Mouse (Mus musculus): ENCODE data around the gene Vstm5. TPM values are rescaled to one million over a fixed set of nuclear protein-coding genes. Genes with fewer than 3 reads are reported as not detected.
"Not testable (repeated sequence)": the region's sequence is repeated elsewhere in the genome, so short reads cannot be mapped to it uniquely, and the experiment has no call there.

The Vstm5 gene
- total RNA-seq (2021), result 1 to 10 TPM; 7.5 to 8.4 TPM
- long read RNA-seq, experiment 1, transcript Vstm5-201 (4 exons, 1,991 nt), result major isoform, 5 of 9 reads
- long read RNA-seq, experiment 1, partial matches to known transcripts, result 0 of 9 reads
- long read RNA-seq, experiment 1, other reads (novel, unspliced or antisense), result 4 of 9 reads
- long read RNA-seq, experiment 2, partial matches to known transcripts, result 0 of 5 reads
- long read RNA-seq, experiment 2, other reads (novel, unspliced or antisense), result 4 of 5 reads

GRCm38 (mm10) chr9:15239042-15239925 lies at the start of gene Vstm5:
TSS of gene Vstm5 (plus strand) at chr9:15239045.
- intact Hi-C loops (cut with DNase I), result no loop called here
- peak; percentile 25 to 38 for DNase-seq (ENCODE audit: low spot score in 2 of 2)

DNA sequence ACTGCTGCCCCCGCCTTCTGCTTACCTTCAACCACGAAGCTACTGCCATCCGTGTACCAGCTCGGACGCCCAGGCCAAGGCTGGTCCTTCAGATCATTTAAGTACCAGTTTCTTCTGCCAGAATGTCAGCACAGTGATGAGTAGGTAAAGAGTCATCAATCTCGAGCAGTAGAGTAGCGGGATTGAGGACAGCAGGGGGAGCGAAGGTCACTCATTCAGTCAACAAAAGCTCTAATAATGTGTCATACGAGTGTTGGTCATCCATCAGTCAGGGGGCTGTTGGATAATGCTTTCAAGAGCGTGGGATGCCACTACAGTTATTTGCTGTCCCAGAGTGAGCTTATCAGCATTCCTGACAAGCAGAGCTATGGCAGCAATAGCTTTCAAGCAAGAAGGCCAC lies 44.0 kb upstream of the Vstm5 start:
- DNase-seq (ENCODE audit: low spot score in 2 of 2); intact Hi-C loops (cut with DNase I): not testable (repeated sequence)

DNA sequence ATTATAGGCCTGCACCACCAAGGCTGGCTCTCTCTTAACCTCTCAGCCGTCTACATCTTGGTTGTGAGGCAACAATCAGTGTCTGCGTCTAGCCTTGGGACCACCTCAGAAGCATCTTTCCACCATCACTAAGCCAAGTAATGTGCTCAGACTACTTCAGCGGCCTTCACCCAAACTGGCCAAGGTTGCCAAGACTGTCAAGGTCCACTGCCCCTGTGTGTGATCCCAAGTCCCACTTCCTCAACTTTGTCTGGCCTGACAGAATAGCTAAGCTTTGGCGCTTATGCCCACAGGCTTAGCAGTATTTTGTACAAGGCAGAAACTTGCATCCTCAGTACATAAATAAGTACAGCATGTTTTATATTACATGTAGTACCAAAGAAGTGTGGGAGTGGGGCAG lies 32.2 kb upstream of the Vstm5 start:
- no peak for DNase-seq (ENCODE audit: low spot score in 2 of 2)
- intact Hi-C loops (cut with DNase I), result no loop called here

GRCm38 (mm10) chr9:15209320-15209719 lies 29.5 kb upstream of the Vstm5 start:
- peak in 1 of 2 experiments; percentile 25 for DNase-seq (ENCODE audit: low spot score in 2 of 2)
- intact Hi-C loops (cut with DNase I), result no loop called here

- intact Hi-C loops (cut with DNase I), result loop anchor here (5.0 kb wide), 2 partner anchors 180 to 440 kb away; partner anchors contain the start of gene 1700012B09Rik
- peak; percentile 18 to 48 for DNase-seq (ENCODE audit: low spot score in 2 of 2)
Observed at GRCm38 (mm10) chr9:15211876-15212275, 27.0 kb upstream of the Vstm5 start.

- DNase-seq (ENCODE audit: low spot score in 2 of 2), result no peak
- intact Hi-C loops (cut with DNase I), result loop anchor here (5.0 kb wide), 2 partner anchors 181 to 441 kb away; partner anchors contain the start of gene 1700012B09Rik
Observed at GRCm38 (mm10) chr9:15213695-15214094, 25.1 kb upstream of the Vstm5 start.

GRCm38 (mm10) chr9:15224912-15225311 lies 13.9 kb upstream of the Vstm5 start:
- intact Hi-C loops (cut with DNase I), result no loop called here

DNA sequence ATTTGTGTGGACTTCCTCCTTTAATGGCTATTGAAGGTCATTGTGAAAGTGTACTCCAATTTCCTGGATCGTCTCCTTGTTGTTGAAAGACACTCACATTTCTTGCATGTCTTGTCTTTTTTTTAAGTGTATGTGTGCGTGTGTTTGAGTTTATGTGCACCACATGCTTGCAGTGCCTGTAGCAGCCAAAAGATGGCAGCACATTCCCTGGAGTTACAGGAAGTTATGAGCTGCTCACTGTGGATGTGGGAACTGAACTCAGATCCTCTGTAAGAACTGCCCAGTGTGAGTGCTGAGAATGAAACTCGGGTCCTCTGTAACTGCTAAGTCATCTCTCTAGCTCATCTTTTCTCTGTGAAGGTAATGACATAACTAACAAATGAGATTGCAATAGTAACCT lies 6.4 kb upstream of the Vstm5 start:
- DNase-seq (ENCODE audit: low spot score in 2 of 2), result no peak
- intact Hi-C loops (cut with DNase I), result no loop called here

More at GRCm38 (mm10) chr9:15224912-15225311, 13.9 kb upstream of the Vstm5 start:
- DNase-seq (ENCODE audit: low spot score in 2 of 2), result no peak

DNA sequence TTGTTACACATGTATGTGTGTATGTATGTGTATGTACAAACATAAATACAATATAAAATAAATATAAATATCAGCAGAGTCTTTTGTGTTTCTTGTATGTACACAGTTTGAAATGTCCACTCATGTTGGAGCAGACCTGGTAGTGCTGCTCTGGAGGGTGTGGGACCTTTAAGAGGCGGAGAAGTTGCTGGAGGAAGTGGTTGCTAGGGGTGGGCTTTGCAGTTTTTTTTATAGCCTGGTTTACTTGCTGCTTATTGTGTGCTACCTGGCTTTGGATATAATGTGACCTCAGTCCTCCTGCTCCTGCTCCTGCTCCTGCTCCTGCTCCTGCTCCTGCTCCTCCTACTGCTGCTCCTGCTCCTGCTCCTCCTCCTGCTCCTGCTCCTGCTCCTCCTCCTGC lies 5.2 kb upstream of the Vstm5 start:
- no peak for DNase-seq (ENCODE audit: low spot score in 2 of 2)
- intact Hi-C loops (cut with DNase I), result no loop called here

DNA sequence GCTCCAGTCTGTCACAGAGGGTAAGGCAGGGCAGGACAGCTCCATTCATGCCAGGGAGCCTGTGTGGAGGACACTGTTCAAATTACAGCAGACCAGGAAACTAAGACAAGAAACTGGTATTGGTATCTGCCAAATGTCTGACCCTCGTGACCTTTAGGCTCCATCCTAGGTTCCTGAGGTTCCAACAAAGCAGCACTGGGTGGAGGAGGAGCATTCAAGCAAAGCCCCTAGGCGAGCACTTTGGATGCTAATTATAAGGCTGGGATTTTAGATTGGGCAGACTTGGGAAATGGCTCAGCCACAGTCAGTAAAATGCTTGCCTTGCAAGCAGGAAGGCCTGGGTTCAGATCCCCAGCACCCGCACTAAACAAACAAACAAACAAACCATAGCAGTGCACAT lies 2.9 kb upstream of the Vstm5 start:
- no peak for DNase-seq (ENCODE audit: low spot score in 2 of 2)
- intact Hi-C loops (cut with DNase I), result no loop called here

- no peak for DNase-seq (ENCODE audit: low spot score in 2 of 2)
- intact Hi-C loops (cut with DNase I), result no loop called here
Observed at GRCm38 (mm10) chr9:15237516-15238296, 1.1 kb upstream of the Vstm5 start.

GRCm38 (mm10) chr9:15238297-15238990 lies 401 bp upstream of the Vstm5 start:
- intact Hi-C loops (cut with DNase I), result no loop called here
- no peak for DNase-seq (ENCODE audit: low spot score in 2 of 2)

- no peak for DNase-seq (ENCODE audit: low spot score in 2 of 2)
- intact Hi-C loops (cut with DNase I), result no loop called here
Observed at GRCm38 (mm10) chr9:15240006-15240405, 1.2 kb downstream of the Vstm5 start.

- intact Hi-C loops (cut with DNase I), result no loop called here
Observed at GRCm38 (mm10) chr9:15240863-15241595, 2.2 kb downstream of the Vstm5 start.

GRCm38 (mm10) chr9:15241596-15241939 lies 2.7 kb downstream of the Vstm5 start:
- peak; percentile 64 to 83 for DNase-seq (ENCODE audit: low spot score in 2 of 2)
- intact Hi-C loops (cut with DNase I), result no loop called here

More at GRCm38 (mm10) chr9:15240863-15241595, 2.2 kb downstream of the Vstm5 start:
- DNase-seq (ENCODE audit: low spot score in 2 of 2), result no peak

DNA sequence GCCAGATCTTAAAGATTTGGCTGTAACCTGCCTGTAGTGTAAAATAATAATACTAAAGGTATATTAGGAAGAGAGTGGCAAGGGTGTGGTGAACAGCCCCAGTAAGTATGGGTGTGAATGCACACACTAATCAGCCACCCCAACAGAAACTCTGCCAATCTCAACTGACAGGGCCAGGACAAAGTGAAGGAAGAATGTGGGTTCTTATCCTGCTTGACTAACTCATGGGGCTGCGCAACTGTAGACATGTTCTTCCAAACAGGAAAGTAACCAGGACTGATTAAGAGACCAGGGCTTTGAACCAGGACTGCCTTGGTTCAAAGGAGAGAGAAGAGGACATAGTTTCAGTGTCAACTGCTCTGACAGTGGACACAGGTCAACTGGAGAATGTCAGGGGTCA lies 3.3 kb downstream of the Vstm5 start:
- intact Hi-C loops (cut with DNase I), result no loop called here
- no peak for DNase-seq (ENCODE audit: low spot score in 2 of 2)

DNA sequence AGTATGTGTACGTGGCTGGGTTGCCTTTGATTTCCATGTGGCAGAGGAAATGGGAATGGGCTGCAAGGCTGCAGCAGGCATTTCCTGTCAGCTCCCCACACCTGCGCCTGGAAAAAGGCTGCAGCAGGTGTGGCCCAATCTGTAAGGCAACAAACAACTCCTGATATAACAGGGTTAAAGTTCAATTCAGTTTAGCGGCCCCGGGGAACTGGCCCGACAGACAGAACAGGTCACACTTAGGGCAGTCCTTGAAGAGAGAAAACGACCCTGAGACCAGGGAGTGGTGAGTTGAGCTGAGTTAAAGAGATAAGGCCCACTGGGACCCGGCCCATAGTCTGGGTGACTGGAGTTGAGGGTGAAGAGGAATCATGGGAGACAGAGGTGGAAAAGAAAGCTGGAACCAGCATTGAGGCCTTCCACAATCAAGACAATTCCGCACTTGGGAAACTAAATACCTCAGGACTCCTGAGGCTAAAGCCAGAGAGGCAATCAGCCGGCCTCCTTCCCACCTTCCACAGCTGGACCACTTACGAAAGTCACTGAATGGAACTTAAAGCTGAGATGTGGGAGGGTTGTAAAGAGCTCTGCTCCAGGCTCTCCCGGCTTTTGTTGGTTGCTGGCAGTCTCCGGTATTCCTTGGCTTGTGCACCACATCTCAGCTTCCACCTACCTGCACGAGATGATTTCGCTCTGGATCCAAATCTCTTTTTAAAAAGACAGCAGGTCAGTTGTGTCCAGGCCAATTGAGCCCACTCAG lies 6.7 kb downstream of the Vstm5 start:
- no peak for DNase-seq (ENCODE audit: low spot score in 2 of 2)
- intact Hi-C loops (cut with DNase I), result no loop called here

DNA sequence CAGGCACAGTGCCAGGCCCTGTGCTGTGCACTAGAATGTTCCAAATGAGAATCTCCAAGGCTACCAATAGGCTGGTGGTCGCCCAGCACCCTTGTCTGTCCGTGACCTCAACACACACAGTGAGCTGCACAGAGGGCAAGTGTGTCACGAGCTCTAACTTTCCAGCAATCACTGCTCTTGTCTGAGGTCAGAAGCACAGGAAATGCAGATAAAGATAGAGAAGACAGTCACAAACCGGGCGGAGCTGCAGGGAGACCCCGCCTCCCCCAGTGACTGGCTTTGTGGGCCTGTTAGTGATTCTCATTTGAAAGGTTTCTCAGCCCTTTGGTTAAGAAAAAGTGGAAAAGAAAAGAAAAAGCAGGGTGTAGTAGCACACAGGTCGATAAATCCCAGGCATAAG lies 11.5 kb downstream of the Vstm5 start:
- intact Hi-C loops (cut with DNase I), result no loop called here
- no peak for DNase-seq (ENCODE audit: low spot score in 2 of 2)

Data from left cerebral cortex, postnatal 14 days (tissue).